Mouse (Mus musculus) liver, embryonic 12.5 days (tissue): ENCODE results near the gene Krt14. TPM values are rescaled to one million over a fixed set of nuclear protein-coding genes. Genes with fewer than 3 reads are reported as not detected.
A peak's percentile ranks its signal among the peaks of the same experiment; 100 is the strongest.

Experiments
- ATAC-seq: fragments of 200-750 bp; cut with Nextera tagmentation; 2 replicates; pipeline ENCODE4 v1.8.0; 2017; ENCODE audit warnings: moderate number of reproducible peaks, mild to moderate bottlenecking, moderate library complexity
- H3K27ac ChIP-seq: fragments of 300-500 bp; sonication (generic); 2 replicates; pipeline ENCODE4 v1.5.1; 2016; ENCODE audit warnings: mild to moderate bottlenecking
- H3K27me3 ChIP-seq: fragments of 300-500 bp; sonication (generic); replicated peaks from 2 replicates; pipeline ENCODE4 v1.6.1; 2016; ENCODE audit warnings: mild to moderate bottlenecking, moderate library complexity
- H3K36me3 ChIP-seq: fragments of 300-500 bp; sonication (generic); 2 replicates; pipeline ENCODE4 v1.6.1; 2016; ENCODE audit warnings: mild to moderate bottlenecking, moderate library complexity
- H3K4me1 ChIP-seq: fragments of 300-500 bp; sonication (generic); 2 replicates; pipeline ENCODE4 v1.6.1; 2016
- H3K4me2 ChIP-seq: fragments of 300-500 bp; sonication (generic); 2 replicates; pipeline ENCODE4 v1.6.1; 2016; ENCODE audit warnings: mild to moderate bottlenecking, moderate library complexity
- H3K4me3 ChIP-seq: fragments of 300-500 bp; sonication (generic); 2 replicates; pipeline ENCODE4 v1.5.1; 2016; ENCODE audit warnings: mild to moderate bottlenecking, moderate library complexity
- H3K9ac ChIP-seq: fragments of 300-500 bp; sonication (generic); 2 replicates; pipeline ENCODE4 v1.6.1; 2016; ENCODE audit warnings: mild to moderate bottlenecking, moderate library complexity
- H3K9me3 ChIP-seq: fragments of 300-500 bp; sonication (generic); replicated peaks from 2 replicates; pipeline ENCODE4 v1.6.1; 2016; ENCODE audit warnings: mild to moderate bottlenecking, moderate library complexity
- WGBS: fragments of 180-500 bp; shearing (Covaris S2); methylation state at CpG from one replicate; pipeline ENCODE4 v1.1.7; 2016; ENCODE audit not compliant: insufficient replicate concordance; 5-methylcytosine and 5-hydroxymethylcytosine counted together
- polyA plus RNA-seq: library from polyadenylated mRNA; unstranded; fragments of >200 nt; fragmentation: Nextera tagmentation; extraction: Ambion mirVana; gene quantifications from 2 replicates; pipeline ENCODE4 v1.2.1, GENCODE M21; 2016

The Krt14 gene
- polyA plus RNA-seq, 1 experiment from 2014 or later, result 1.1 TPM

GRCm38 (mm10) chr11:100198666-100199065, 8.7 kb downstream of the Krt14 start:
- WGBS, result 50% methylated on average over 4 of the region's 4 CpGs
- no peak overlapping the region for H3K9ac ChIP-seq
- H3K27me3 ChIP-seq, result no peaks in the 10 kb centered on the region
- H3K27ac ChIP-seq, result no peak overlapping the region
- H3K36me3 ChIP-seq, result no peaks in the 10 kb centered on the region
- H3K9me3 ChIP-seq, result no peaks in the 10 kb centered on the region
- no peak overlapping the region for H3K4me3 ChIP-seq
- no peak for ATAC-seq
- no peak overlapping the region for H3K4me2 ChIP-seq
- H3K4me1 ChIP-seq, result no peaks in the 10 kb centered on the region

DNA sequence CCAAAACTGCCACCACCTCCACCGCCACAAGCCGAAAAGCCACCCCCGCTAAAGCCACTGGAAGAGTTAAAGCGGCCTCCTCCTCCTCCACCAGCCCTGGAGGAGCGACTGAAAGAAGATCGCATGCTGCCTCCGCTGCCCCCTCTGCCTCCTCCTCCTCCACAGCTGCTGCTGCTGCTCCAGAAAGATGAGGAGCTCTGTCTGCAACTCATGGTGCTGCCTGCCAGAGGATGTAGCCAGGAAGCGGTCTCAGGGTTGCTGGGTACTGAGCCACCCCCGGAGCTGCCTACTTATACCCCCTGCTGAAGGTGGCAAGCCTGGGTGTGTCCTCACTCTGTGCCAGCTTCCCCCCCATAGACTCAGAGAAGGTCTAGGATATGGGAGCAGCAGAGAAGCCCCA, 14.4 kb downstream of the Krt14 start, which contains the start of gene Krt9:
TSS of gene Krt9 (minus strand) at position 255 of the 400 bp plus-strand sequence.
- Histone ChIP-seq H3K4me1 (no peaks in the 10 kb centered on the region), H3K27ac (no peak within 1 kb of the TSS), H3K4me2 (no peak within 1 kb of the TSS), H3K27me3 (no peaks in the 10 kb centered on the region), H3K9ac (no peak within 1 kb of the TSS), H3K4me3 (no peak within 1 kb of the TSS), H3K9me3 (no peaks in the 10 kb centered on the region), H3K36me3 (no peaks in the 10 kb centered on the region)
- WGBS, result 40% methylated on average over 9 of the region's 9 CpGs
- ATAC-seq, result no peak

- Histone ChIP-seq H3K4me2 (no peak overlapping the region), H3K9me3 (no peaks in the 10 kb centered on the region), H3K9ac (no peak overlapping the region), H3K27ac (no peak overlapping the region), H3K4me1 (no peaks in the 10 kb centered on the region), H3K36me3 (no peaks in the 10 kb centered on the region), H3K4me3 (no peak overlapping the region), H3K27me3 (no peaks in the 10 kb centered on the region)
- no peak for ATAC-seq
- WGBS, result 83% methylated on average over 3 of the region's 3 CpGs
Measured at GRCm38 (mm10) chr11:100191820-100192219, 15.5 kb downstream of the Krt14 start.

GRCm38 (mm10) chr11:100186736-100187135, 20.6 kb downstream of the Krt14 start:
- Histone ChIP-seq H3K4me1 (no peaks in the 10 kb centered on the region), H3K9ac (no peak overlapping the region), H3K27ac (no peak overlapping the region), H3K4me2 (no peak overlapping the region), H3K36me3 (no peaks in the 10 kb centered on the region), H3K4me3 (no peak overlapping the region), H3K9me3 (no peaks in the 10 kb centered on the region), H3K27me3 (no peaks in the 10 kb centered on the region)
- no peak for ATAC-seq
- 73% methylated on average over 8 of the region's 8 CpGs for WGBS

DNA sequence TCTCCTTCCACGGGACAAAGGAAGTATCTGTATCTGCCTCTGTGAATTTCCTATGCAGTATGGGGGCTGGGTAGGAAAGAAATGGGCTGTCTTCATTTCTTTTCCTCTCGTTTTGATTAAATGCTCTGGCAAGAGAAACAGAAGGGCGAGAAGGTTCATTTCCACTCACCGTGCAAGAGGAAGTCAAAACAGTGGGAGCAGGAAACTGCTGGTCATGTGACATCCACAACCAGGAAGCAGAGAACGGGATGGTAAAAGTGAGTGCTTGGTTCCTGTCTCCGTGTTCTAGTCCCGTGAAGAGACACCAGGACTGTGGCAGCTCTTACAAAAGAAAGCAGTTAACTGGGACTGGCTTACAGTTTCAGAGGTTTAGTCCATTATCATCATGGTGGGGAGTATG, 25.6 kb downstream of the Krt14 start:
- WGBS, result 27% methylated on average over 7 of the region's 7 CpGs
- Histone ChIP-seq H3K27ac (no peak overlapping the region), H3K4me1 (no peaks in the 10 kb centered on the region), H3K9ac (no peak overlapping the region), H3K27me3 (no peaks in the 10 kb centered on the region), H3K36me3 (no peaks in the 10 kb centered on the region), H3K9me3 (no peaks in the 10 kb centered on the region), H3K4me3 (no peak overlapping the region), H3K4me2 (no peak overlapping the region)
- no peak for ATAC-seq

GRCm38 (mm10) chr11:100179260-100179659, 28.1 kb downstream of the Krt14 start:
- no peak for ATAC-seq
- Histone ChIP-seq H3K9me3 (no peaks in the 10 kb centered on the region), H3K27ac (no peak overlapping the region), H3K27me3 (no peaks in the 10 kb centered on the region), H3K9ac (no peak overlapping the region), H3K36me3 (no peaks in the 10 kb centered on the region), H3K4me2 (no peak overlapping the region), H3K4me3 (no peak overlapping the region), H3K4me1 (no peaks in the 10 kb centered on the region)
- WGBS, result 64% methylated on average over 3 of the region's 3 CpGs

- H3K27me3 ChIP-seq, result no peaks in the 10 kb centered on the region
- WGBS, result 62% methylated on average over 5 of the region's 5 CpGs
Measured at GRCm38 (mm10) chr11:100178307-100178706, 29.0 kb downstream of the Krt14 start.

GRCm38 (mm10) chr11:100176791-100177190, 30.6 kb downstream of the Krt14 start:
- no peaks in the 10 kb centered on the region for H3K4me1 ChIP-seq
- ATAC-seq, result no peak
- no peak overlapping the region for H3K27ac ChIP-seq
- no peaks in the 10 kb centered on the region for H3K27me3 ChIP-seq
- H3K9ac ChIP-seq, result no peak overlapping the region
- no peak overlapping the region for H3K4me2 ChIP-seq
- no peaks in the 10 kb centered on the region for H3K9me3 ChIP-seq
- WGBS, result 59% methylated on average over 9 of the region's 9 CpGs
- no peak overlapping the region for H3K4me3 ChIP-seq
- H3K36me3 ChIP-seq, result no peaks in the 10 kb centered on the region

More at GRCm38 (mm10) chr11:100178307-100178706, 29.0 kb downstream of the Krt14 start:
- no peak for ATAC-seq
- no peak overlapping the region for H3K4me3 ChIP-seq
- H3K27ac ChIP-seq, result no peak overlapping the region
- H3K9me3 ChIP-seq, result no peaks in the 10 kb centered on the region
- no peak overlapping the region for H3K4me2 ChIP-seq
- H3K4me1 ChIP-seq, result no peaks in the 10 kb centered on the region
- H3K36me3 ChIP-seq, result no peaks in the 10 kb centered on the region
- H3K9ac ChIP-seq, result no peak overlapping the region

DNA sequence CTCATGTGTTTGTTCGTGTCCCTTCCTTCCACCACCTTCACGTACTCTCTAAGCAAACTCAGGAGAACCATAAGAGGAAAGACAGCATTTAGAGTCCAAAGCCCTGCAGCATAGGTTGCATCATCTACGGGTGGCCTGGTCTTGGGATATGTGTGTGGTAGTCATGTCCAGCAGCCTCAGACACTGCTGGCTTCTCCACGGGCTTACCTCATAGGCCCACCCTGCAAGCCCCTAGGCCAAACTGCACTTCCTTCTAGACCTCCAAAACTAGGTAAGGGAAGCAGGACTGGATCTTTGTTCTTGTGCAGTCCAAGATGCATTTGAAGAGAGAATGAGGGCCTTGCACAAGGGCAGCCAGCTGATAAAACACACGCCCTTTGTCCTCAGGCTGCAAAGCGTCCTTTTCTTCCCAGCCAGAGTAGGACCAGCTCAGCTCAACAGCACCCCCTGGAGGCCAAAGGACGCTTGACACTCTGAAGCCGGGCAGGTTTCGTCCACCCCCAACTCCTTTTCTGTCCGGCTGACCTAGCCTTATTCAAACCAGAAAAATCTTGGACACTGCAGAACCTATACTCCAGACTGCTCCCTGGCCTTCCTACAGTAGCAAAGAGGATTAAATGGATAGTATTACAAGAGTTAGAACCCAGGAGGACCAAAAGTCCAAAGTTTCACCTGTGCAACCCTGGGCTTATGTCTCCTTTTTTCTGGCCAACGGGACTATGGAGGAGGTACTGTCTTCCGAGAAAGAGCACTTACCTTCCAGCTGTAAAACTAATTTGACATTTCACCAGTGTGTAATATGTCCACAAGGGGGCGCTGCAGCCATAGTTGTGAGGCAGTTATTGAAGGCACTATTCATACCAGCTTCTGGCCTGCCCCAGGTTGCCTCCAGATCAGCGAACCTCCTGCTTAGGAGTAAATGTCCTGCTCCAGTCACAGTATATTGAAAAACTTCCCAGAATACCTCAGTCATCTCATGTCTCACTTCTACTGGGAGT, 38.3 kb downstream of the Krt14 start:
- no peak overlapping the region for H3K9ac ChIP-seq
- no peaks in the 10 kb centered on the region for H3K27me3 ChIP-seq
- WGBS, result 23% methylated on average over 14 of the region's 14 CpGs
- no peaks in the 10 kb centered on the region for H3K4me1 ChIP-seq
- no peaks in the 10 kb centered on the region for H3K36me3 ChIP-seq
- ATAC-seq, result peak; percentile 30; the same call in 1 of the 2 replicates
- no peak overlapping the region for H3K4me3 ChIP-seq
- H3K27ac ChIP-seq, result no peak overlapping the region
- H3K4me2 ChIP-seq, result no peak overlapping the region
- no peaks in the 10 kb centered on the region for H3K9me3 ChIP-seq

DNA sequence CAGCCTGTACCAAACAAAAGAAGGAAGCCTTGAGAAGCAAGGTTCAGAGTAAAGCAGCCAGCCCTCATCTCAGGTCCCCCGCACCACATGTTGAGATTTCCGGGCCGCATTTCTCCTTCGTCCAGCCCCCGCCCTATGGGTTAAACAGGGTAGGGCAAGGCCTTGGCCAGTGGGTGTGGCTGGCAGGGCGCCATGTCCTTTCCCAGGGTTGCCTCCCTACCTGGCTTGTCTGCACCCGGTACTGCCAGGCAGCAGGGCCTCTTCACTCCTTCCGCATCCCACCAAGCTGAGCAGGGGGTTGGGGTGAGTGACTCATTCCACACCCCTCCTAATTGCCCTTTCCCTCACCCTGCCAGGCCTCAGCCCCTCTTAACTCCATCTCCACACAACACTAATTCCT, 39.3 kb downstream of the Krt14 start:
- no peak for ATAC-seq
- Histone ChIP-seq H3K4me1 (no peaks in the 10 kb centered on the region), H3K4me3 (no peak overlapping the region), H3K27ac (no peak overlapping the region), H3K36me3 (no peaks in the 10 kb centered on the region), H3K27me3 (no peaks in the 10 kb centered on the region), H3K9me3 (no peaks in the 10 kb centered on the region), H3K4me2 (no peak overlapping the region), H3K9ac (no peak overlapping the region)
- 68% methylated on average over 8 of the region's 8 CpGs for WGBS

GRCm38 (mm10) chr11:100164392-100164791, 43.0 kb downstream of the Krt14 start:
- no peak overlapping the region for H3K27ac ChIP-seq

DNA sequence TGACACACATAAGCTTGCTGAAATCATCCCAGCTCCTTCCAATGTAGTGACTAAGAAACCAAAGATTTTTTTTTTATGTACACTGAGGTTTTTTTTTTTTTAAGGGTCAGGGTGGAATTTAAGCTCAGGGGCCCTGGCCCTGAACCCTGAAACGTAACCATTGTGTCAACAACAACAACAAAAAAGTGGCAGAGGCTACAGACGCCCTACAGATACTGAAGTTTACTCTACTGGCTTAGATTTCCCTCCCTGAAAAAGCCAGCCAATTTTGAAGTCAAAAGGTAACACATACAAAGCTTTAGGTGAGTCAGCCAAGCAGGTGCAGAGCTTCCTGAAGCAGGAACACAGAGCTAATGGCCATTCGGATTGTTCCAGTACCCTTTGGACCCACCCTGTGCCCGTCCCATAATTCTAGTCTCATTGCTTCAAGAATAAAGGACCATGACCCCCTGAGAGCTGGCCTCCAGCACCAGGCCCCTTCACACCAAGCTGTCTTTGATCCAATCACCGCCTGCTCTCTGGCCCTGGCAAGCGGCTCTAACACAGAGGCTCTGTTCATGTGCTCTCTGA, 49.4 kb downstream of the Krt14 start:
- no peak for ATAC-seq
- WGBS, result 52% methylated on average over 6 of the region's 6 CpGs

More at GRCm38 (mm10) chr11:100164392-100164791, 43.0 kb downstream of the Krt14 start:
- no peaks in the 10 kb centered on the region for H3K4me1 ChIP-seq
- no peaks in the 10 kb centered on the region for H3K36me3 ChIP-seq
- no peak for ATAC-seq
- no peak overlapping the region for H3K9ac ChIP-seq
- WGBS, result 47% methylated on average over 7 of the region's 7 CpGs
- no peak overlapping the region for H3K4me2 ChIP-seq
- no peak overlapping the region for H3K4me3 ChIP-seq
- no peaks in the 10 kb centered on the region for H3K27me3 ChIP-seq
- H3K9me3 ChIP-seq, result no peaks in the 10 kb centered on the region

More for the DNA sequence above, 49.4 kb downstream of the Krt14 start:
- Histone ChIP-seq H3K4me1 (no peaks in the 10 kb centered on the region), H3K4me2 (no peak overlapping the region), H3K9ac (no peak overlapping the region), H3K36me3 (no peaks in the 10 kb centered on the region), H3K27me3 (no peaks in the 10 kb centered on the region), H3K27ac (no peak overlapping the region), H3K9me3 (no peaks in the 10 kb centered on the region), H3K4me3 (no peak overlapping the region)
